Mouse (Mus musculus) liver, embryonic 13.5 days (tissue): ENCODE measurements at regions not wholly inside any gene's neighbourhood (a gene's known extent, or its start where the extent isn't known, plus 50 kb on each side); places are given as distances from the start of the nearest gene placed in this dataset.

Experiments
- ATAC-seq: fragments of 200-750 bp; cut with Nextera tagmentation; 2 replicates; pipeline ENCODE4 v1.8.0; 2017; ENCODE audit warnings: low read depth, mild to moderate bottlenecking, moderate number of reproducible peaks, moderate library complexity
- DNase-seq: peaks from one replicate; pipeline ENCODE4 v3.0.0; 2022
- H3K27ac ChIP-seq: fragments of 300-500 bp; sonication (generic); 2 replicates; pipeline ENCODE4 v1.5.1; 2015; ENCODE audit warnings: moderate library complexity, mild to moderate bottlenecking, inconsistent platforms
- H3K27me3 ChIP-seq: fragments of 300-500 bp; sonication (generic); 2 replicates; pipeline ENCODE4 v1.6.1; 2015; ENCODE audit warnings: mild to moderate bottlenecking, inconsistent platforms
- H3K36me3 ChIP-seq: fragments of 300-500 bp; sonication (generic); 2 replicates; pipeline ENCODE4 v1.6.1; 2015; ENCODE audit warnings: mild to moderate bottlenecking, inconsistent platforms
- H3K4me1 ChIP-seq: fragments of 300-500 bp; sonication (generic); replicated peaks from 2 replicates; pipeline ENCODE4 v1.6.1; 2015; ENCODE audit warnings: inconsistent platforms
- H3K4me2 ChIP-seq: fragments of 300-500 bp; sonication (generic); 2 replicates; pipeline ENCODE4 v1.6.1; 2015; ENCODE audit warnings: inconsistent platforms, mild to moderate bottlenecking, moderate library complexity
- H3K4me3 ChIP-seq: fragments of 300-500 bp; sonication (generic); replicated peaks from 2 replicates; pipeline ENCODE4 v1.5.1; 2015; ENCODE audit warnings: mild to moderate bottlenecking, inconsistent platforms
- H3K9ac ChIP-seq: fragments of 300-500 bp; sonication (generic); 2 replicates; pipeline ENCODE4 v1.6.1; 2015; ENCODE audit warnings: mild to moderate bottlenecking, inconsistent platforms
- H3K9me3 ChIP-seq: fragments of 300-500 bp; sonication (generic); replicated peaks from 2 replicates; pipeline ENCODE4 v1.6.1; 2016; ENCODE audit warnings: inconsistent platforms
- WGBS: fragments of 180-500 bp; shearing (Covaris S2); methylation state at CpG from one replicate; pipeline ENCODE4 v1.1.7; 2015; ENCODE audit not compliant: insufficient replicate concordance; 5-methylcytosine and 5-hydroxymethylcytosine counted together

GRCm38 (mm10) chr17:58642273-58642672 lies 348.9 kb downstream of the Pdzph1 start:
- H3K4me1 ChIP-seq, result no peaks in the 10 kb centered on the region
- H3K9me3 ChIP-seq, result no peaks in the 10 kb centered on the region
- H3K36me3 ChIP-seq, result no peaks in the 10 kb centered on the region
- DNase-seq (no peak), ATAC-seq (no peak)
- no peak overlapping the region for H3K27ac ChIP-seq
- H3K4me2 ChIP-seq, result no peak overlapping the region
- WGBS, result 45% methylated on average over 1 of the region's 1 CpGs
- no peak overlapping the region for H3K9ac ChIP-seq
- H3K4me3 ChIP-seq, result no peak overlapping the region
- H3K27me3 ChIP-seq, result no peaks in the 10 kb centered on the region

GRCm38 (mm10) chr17:58598911-58599310 lies 392.3 kb downstream of the Pdzph1 start:
- Histone ChIP-seq H3K4me3 (no peak overlapping the region), H3K36me3 (no peaks in the 10 kb centered on the region), H3K27me3 (no peaks in the 10 kb centered on the region), H3K4me2 (no peak overlapping the region), H3K9me3 (no peaks in the 10 kb centered on the region; the same call in 1 of the 2 replicates), H3K9ac (no peak overlapping the region), H3K27ac (no peak overlapping the region), H3K4me1 (no peaks in the 10 kb centered on the region)
- ATAC-seq, result no peak
- WGBS, result no CpG with 5 or more reads among the region's 1 CpGs
- DNase-seq, result no peak

GRCm38 (mm10) chr17:58596661-58597060 lies 394.5 kb downstream of the Pdzph1 start:
- no peak overlapping the region for H3K4me2 ChIP-seq
- ATAC-seq (no peak), DNase-seq (no peak)
- no peak overlapping the region for H3K4me3 ChIP-seq
- H3K27ac ChIP-seq, result no peak overlapping the region
- H3K9ac ChIP-seq, result no peak overlapping the region
- H3K4me1 ChIP-seq, result no peaks in the 10 kb centered on the region
- no peaks in the 10 kb centered on the region for H3K36me3 ChIP-seq
- H3K9me3 ChIP-seq, result no peaks in the 10 kb centered on the region
- no peaks in the 10 kb centered on the region for H3K27me3 ChIP-seq

- Histone ChIP-seq H3K9ac (no peak overlapping the region), H3K4me2 (no peak overlapping the region), H3K36me3 (no peaks in the 10 kb centered on the region), H3K9me3 (no peaks in the 10 kb centered on the region), H3K27me3 (no peaks in the 10 kb centered on the region), H3K27ac (no peak overlapping the region), H3K4me1 (no peaks in the 10 kb centered on the region), H3K4me3 (no peak overlapping the region)
- no peak for ATAC-seq
- WGBS, result 47% methylated on average over 2 of the region's 2 CpGs
- DNase-seq, result no peak
Measured at GRCm38 (mm10) chr17:58587946-58588345, 403.2 kb downstream of the Pdzph1 start.

GRCm38 (mm10) chr17:58572885-58573284 lies 418.3 kb downstream of the Pdzph1 start:
- Histone ChIP-seq H3K4me1 (no peaks in the 10 kb centered on the region), H3K27ac (no peak overlapping the region), H3K4me3 (no peak overlapping the region), H3K9me3 (no peaks in the 10 kb centered on the region), H3K27me3 (no peaks in the 10 kb centered on the region), H3K9ac (no peak overlapping the region), H3K36me3 (no peaks in the 10 kb centered on the region), H3K4me2 (no peak overlapping the region)
- DNase-seq (no peak), ATAC-seq (no peak)
- WGBS, result 53% methylated on average over 2 of the region's 2 CpGs
